Mouse (Mus musculus) ovary, adult 2 months (tissue): ENCODE measurements around the gene Gabpa. TPM values are rescaled to one million over a fixed set of nuclear protein-coding genes. Genes with fewer than 3 reads are reported as not detected.

ENCODE experiments used
- polyA plus RNA-seq: library from polyadenylated mRNA; depleted of rRNA; stranded (reverse); fragments of >200 nt; gene quantifications from 2 replicates; pipeline ENCODE4 v1.2.3, GENCODE M21; 2012; rRNA removed

Gene Gabpa
- 5.2 and 6.8 TPM in 2 replicates for polyA plus RNA-seq

GRCm38 (mm10) chr16:84834745-84835440 lies at the start of gene Gabpa:
Gene Gabpa, plus strand, starts transcription at chr16:84834925.

GRCm38 (mm10) chr16:84835441-84835822 lies 707 bp downstream of the Gabpa start, which contains the start of gene Atp5j:
Gene Atp5j, minus strand, starts transcription at chr16:84835625.

Other genes starting within 250 kb of the Gabpa start
- gene Mrpl39, start 99.2 kb upstream of the Gabpa start, polyA plus RNA-seq, result 5.0 and 10.3 TPM in 2 replicates
- gene Jam2, start 60.8 kb upstream of the Gabpa start, polyA plus RNA-seq, result 22.4 and 28.7 TPM in 2 replicates
- 239 and 267 TPM in 2 replicates for gene Atp5j, start 700 bp downstream of the Gabpa start, polyA plus RNA-seq